Mouse (Mus musculus): ENCODE results near the gene Phf14. TPM values are rescaled to one million over a fixed set of nuclear protein-coding genes. Genes with fewer than 3 reads are reported as not detected.

Phf14 gene
- total and polyA plus RNA-seq, 3 experiments = 25.7 to 58.7 (median 29.6) TPM

GRCm38 (mm10) chr6:11925496-11926041, 18.0 kb downstream of the Phf14 start (continued):
- TF ChIP-seq MYC (IDR thresholded peaks at IDR 0.05; ENCODE audit: low read depth, low read length) = 0 out of 2 replicates have a peak, but pooled peaks have one; percentile 20
- no peak for TF ChIP-seq CHD2 (IDR thresholded peaks at IDR 0.05; ENCODE audit: low read length)
- no peak for TF ChIP-seq GABPA (IDR thresholded peaks at IDR 0.05; ENCODE audit: low read depth, low read length)
- TF ChIP-seq POLR2AphosphoS5 (IDR thresholded peaks at IDR 0.05; ENCODE audit: borderline replicate concordance, low read depth, low read length) = no peak
- TF ChIP-seq MAZ (IDR thresholded peaks at IDR 0.05; ENCODE audit: low read depth, low read length) = no peak
- peak; percentile 61 for TF ChIP-seq TCF12 (IDR thresholded peaks at IDR 0.05; ENCODE audit: low read depth, low read length)
- TF ChIP-seq CHD1 (IDR thresholded peaks at IDR 0.05; ENCODE audit: low read depth, low read length) = 0 out of 2 replicates have a peak, but pooled peaks have one; percentile 14
- TF ChIP-seq RAD21 (IDR thresholded peaks at IDR 0.05; ENCODE audit: low read depth, low read length) = no peak
- peak; percentile 89 for TF ChIP-seq ZMIZ1 (IDR thresholded peaks at IDR 0.05; ENCODE audit: low read depth, low read length)
- TF ChIP-seq TBP (IDR thresholded peaks at IDR 0.05; ENCODE audit: low read depth, low read length) = peak; percentile 79
- TF ChIP-seq RCOR1 (IDR thresholded peaks at IDR 0.05; ENCODE audit: low read depth, low read length) = no peak
- TF ChIP-seq POLR2A (IDR thresholded peaks at IDR 0.05; ENCODE audit: control insufficient read depth in 1 of 2, insufficient read depth in 1 of 2, low read depth in 1 of 2, low read length in 2 of 2, poor library complexity in 1 of 2) = peak in 1 of 2 experiments; percentile 91; a peak in 2 of 4 replicates
- TF ChIP-seq SMC3 (IDR thresholded peaks at IDR 0.05; ENCODE audit: low read depth, low read length) = no peak
- TF ChIP-seq POLR2AphosphoS2 (IDR thresholded peaks at IDR 0.05; ENCODE audit: low read length) = peak; percentile 85
- no peak for TF ChIP-seq TAL1 (IDR thresholded peaks at IDR 0.05; ENCODE audit: low read length)
- peak; percentile 78 for TF ChIP-seq NRF1 (IDR thresholded peaks at IDR 0.05; ENCODE audit: insufficient read depth, low read depth, low read length, poor library complexity, severe bottlenecking)
- no peak for TF ChIP-seq MAFK (IDR thresholded peaks at IDR 0.05; ENCODE audit: borderline replicate concordance, low read depth, low read length)
- TF ChIP-seq ZNF384 (IDR thresholded peaks at IDR 0.05; ENCODE audit: low read depth, low read length) = no peak
- no peak for TF ChIP-seq USF1 (IDR thresholded peaks at IDR 0.05; ENCODE audit: low read depth, low read length)
- TF ChIP-seq SIN3A (IDR thresholded peaks at IDR 0.05; ENCODE audit: low read length) = no peak; the same call in 1 of the 2 replicates

GRCm38 (mm10) chr6:11926082-11926595, 18.5 kb downstream of the Phf14 start:
- Histone ChIP-seq H3K36me3 (ENCODE audit: control insufficient read depth in 1 of 2, insufficient read depth in 2 of 2, low read length in 2 of 2) (peaks cover 2 to 26% of the 10 kb centered on the region in 2 experiments; a peak in 3 of 4 replicates), H3K9ac (ENCODE audit: control insufficient read depth, low read depth, low read length, poor library complexity, severe bottlenecking) (peak overlapping the region; percentile 93), H3K27me3 (ENCODE audit: control insufficient read depth in 1 of 2, insufficient read depth in 2 of 2, low read length in 2 of 2) (no peaks in the 10 kb centered on the region), H3K9me3 (replicated peaks; ENCODE audit: insufficient read depth, low read length) (no peaks in the 10 kb centered on the region), H3K27ac (ENCODE audit: control insufficient read depth, low read depth, low read length) (peak overlapping the region; percentile 88), H3K4me3 (ENCODE audit: control insufficient read depth in 1 of 2, insufficient read depth in 1 of 2, low read depth in 2 of 2, low read length in 2 of 2) (peak overlapping the region; percentile 93 to 99), H3K79me2 (ENCODE audit: control insufficient read depth, insufficient read depth, low read length, poor library complexity) (peaks cover 15% of the 10 kb centered on the region), H3K4me1 (ENCODE audit: control insufficient read depth in 1 of 2, insufficient read depth in 2 of 2, low read length in 2 of 2) (peaks cover 0 to 6% of the 10 kb centered on the region in 2 experiments; a peak in 1 of 4 replicates)
- peak; percentile 72 for DNase-seq (ENCODE audit: low read depth, low spot score)
- TF ChIP-seq E2F4 (IDR thresholded peaks at IDR 0.05; ENCODE audit: borderline replicate concordance, low read depth, low read length) = no peak
- TF ChIP-seq UBTF (IDR thresholded peaks at IDR 0.05; ENCODE audit: borderline replicate concordance, insufficient read depth, low read depth, low read length) = no peak
- TF ChIP-seq NRF1 (IDR thresholded peaks at IDR 0.05; ENCODE audit: insufficient read depth, low read depth, low read length, poor library complexity, severe bottlenecking) = no peak
- TF ChIP-seq MYC (IDR thresholded peaks at IDR 0.05; ENCODE audit: low read depth, low read length) = no peak
- no peak for TF ChIP-seq MAFK (IDR thresholded peaks at IDR 0.05; ENCODE audit: borderline replicate concordance, low read depth, low read length)
- TF ChIP-seq BHLHE40 (IDR thresholded peaks at IDR 0.05; ENCODE audit: borderline replicate concordance, low read depth, low read length) = no peak
- no peak for TF ChIP-seq JUND (IDR thresholded peaks at IDR 0.05; ENCODE audit: low read depth, low read length)
- no peak for TF ChIP-seq SMC3 (IDR thresholded peaks at IDR 0.05; ENCODE audit: low read depth, low read length)
- TF ChIP-seq POLR2AphosphoS5 (IDR thresholded peaks at IDR 0.05; ENCODE audit: borderline replicate concordance, low read depth, low read length) = no peak
- no peak; a peak in 1 of 4 replicates for TF ChIP-seq POLR2A (IDR thresholded peaks at IDR 0.05; ENCODE audit: control insufficient read depth in 1 of 2, insufficient read depth in 1 of 2, low read depth in 1 of 2, low read length in 2 of 2, poor library complexity in 1 of 2)
- TF ChIP-seq TCF12 (IDR thresholded peaks at IDR 0.05; ENCODE audit: low read depth, low read length) = no peak
- 0 out of 2 replicates have a peak, but pooled peaks have one; percentile 27 for TF ChIP-seq MAX (IDR thresholded peaks at IDR 0.05; ENCODE audit: low read length)
- no peak for TF ChIP-seq TAL1 (IDR thresholded peaks at IDR 0.05; ENCODE audit: low read length)
- TF ChIP-seq ZC3H11A (IDR thresholded peaks at IDR 0.05; ENCODE audit: low read depth, low read length) = no peak
- TF ChIP-seq GABPA (IDR thresholded peaks at IDR 0.05; ENCODE audit: low read depth, low read length) = no peak
- TF ChIP-seq MYB (IDR thresholded peaks at IDR 0.05; ENCODE audit: low read depth, low read length) = no peak
- TF ChIP-seq ZKSCAN1 (IDR thresholded peaks at IDR 0.05; ENCODE audit: low read depth, low read length) = no peak
- no peak for TF ChIP-seq HCFC1 (IDR thresholded peaks at IDR 0.05; ENCODE audit: low read depth, low read length)
- no peak for TF ChIP-seq USF2 (IDR thresholded peaks at IDR 0.05; ENCODE audit: borderline replicate concordance in 1 of 2, insufficient read depth in 1 of 2, low read depth in 1 of 2, low read length in 2 of 2)
- TF ChIP-seq MEF2A (IDR thresholded peaks at IDR 0.05; ENCODE audit: extremely low read depth, insufficient replicate concordance, low read depth, low read length, poor library complexity, severe bottlenecking) = no peak
- TF ChIP-seq POLR2AphosphoS2 (IDR thresholded peaks at IDR 0.05; ENCODE audit: low read length) = no peak
